Mouse (Mus musculus): ENCODE results near the gene Il1rapl2. TPM values are rescaled to one million over a fixed set of nuclear protein-coding genes. Genes with fewer than 3 reads are reported as not detected.

Gene Il1rapl2
- total and polyA plus RNA-seq, 3 experiments = not detected

DNA sequence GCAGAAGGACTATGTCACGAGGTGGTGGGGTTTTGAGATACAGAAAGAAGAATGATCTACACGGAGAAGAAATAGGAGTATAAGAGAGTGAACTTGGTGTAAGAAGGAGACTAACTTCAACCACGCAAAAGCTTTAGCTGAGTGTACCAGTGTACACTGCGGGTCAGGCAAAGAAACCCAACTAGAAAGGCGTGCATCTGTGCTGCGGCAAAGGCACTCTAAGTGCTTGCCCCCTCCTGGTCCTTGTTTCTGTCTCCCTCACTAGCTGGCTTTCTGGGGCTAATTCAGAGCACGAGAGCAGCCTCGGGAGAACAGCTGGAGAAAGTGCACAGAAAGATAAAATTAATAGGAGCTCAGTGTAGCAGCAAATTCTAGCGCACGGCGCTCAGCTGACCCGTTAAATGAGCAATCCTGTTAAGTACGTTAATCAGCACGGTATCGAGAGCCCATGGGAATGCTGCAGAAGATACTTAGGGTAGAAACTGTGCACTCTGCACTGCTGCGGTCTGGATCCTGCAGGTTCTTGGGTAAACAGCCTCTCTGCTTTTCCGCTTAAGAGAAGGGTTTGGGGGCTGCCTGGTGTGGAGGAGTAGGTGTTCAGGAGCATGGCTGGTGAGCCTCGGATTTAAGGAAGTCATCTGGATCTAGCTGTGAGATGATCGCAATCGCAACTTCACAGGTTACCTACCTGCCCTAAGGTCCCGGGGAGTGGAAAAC lies 778 bp upstream of the Il1rapl2 start:
- TF ChIP-seq ZNF384 (IDR thresholded peaks at IDR 0.05; ENCODE audit: low read depth, low read length) (no peak), TCF12 (IDR thresholded peaks at IDR 0.05; ENCODE audit: low read depth, low read length) (no peak), NRF1 (IDR thresholded peaks at IDR 0.05; ENCODE audit: low read depth, low read length) (no peak), E2F4 (IDR thresholded peaks at IDR 0.05; ENCODE audit: insufficient replicate concordance, low read depth, low read length) (no peak), PAX5 (IDR thresholded peaks at IDR 0.05; ENCODE audit: low read length) (no peak), RAD21 (IDR thresholded peaks at IDR 0.05; ENCODE audit: low read depth, low read length) (no peak), POLR2AphosphoS2 (IDR thresholded peaks at IDR 0.05; ENCODE audit: low read depth, low read length) (no peak), POLR2A (IDR thresholded peaks at IDR 0.05; ENCODE audit: low read depth, low read length) (no peak), USF1 (IDR thresholded peaks at IDR 0.05; ENCODE audit: low read depth, low read length) (no peak), BHLHE40 (IDR thresholded peaks at IDR 0.05; ENCODE audit: low read depth, low read length) (no peak), IRF4 (IDR thresholded peaks at IDR 0.05; ENCODE audit: low read depth, low read length) (no peak), CHD2 (IDR thresholded peaks at IDR 0.05; ENCODE audit: low read length) (no peak)

DNA sequence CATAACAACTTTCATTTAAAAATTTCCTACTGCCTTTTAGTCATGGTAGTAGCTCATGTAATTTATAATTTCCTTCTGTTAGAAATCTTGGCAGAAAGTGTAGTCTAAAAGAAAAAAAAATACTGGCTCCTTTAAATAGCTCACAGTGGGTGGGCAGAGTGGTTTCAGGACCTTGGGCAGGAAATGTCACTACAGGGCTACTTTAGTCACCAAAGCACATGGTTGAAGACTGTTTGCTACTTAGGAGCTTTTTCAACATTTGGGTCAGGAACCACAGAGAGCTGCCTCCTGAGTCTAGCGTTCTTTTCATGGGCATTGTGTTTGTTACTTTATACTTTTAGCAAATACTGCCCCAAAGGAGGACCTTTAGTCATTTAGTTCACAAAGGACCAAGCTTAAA lies 12.2 kb downstream of the Il1rapl2 start:
- H3K4me1 ChIP-seq (ENCODE audit: control insufficient read depth in 1 of 2, insufficient read depth in 2 of 2) = peaks cover 0 to 5% of the 10 kb centered on the region in 2 experiments; a peak in 1 of 4 replicates
- no peaks in the 10 kb centered on the region for H3K36me3 ChIP-seq (replicated peaks in 1 of 2; ENCODE audit: control insufficient read depth in 1 of 2, insufficient read depth in 1 of 2, low read length in 1 of 2)
- no peak for DNase-seq (ENCODE audit: extremely low read depth)
- no peak overlapping the region for H3K4me3 ChIP-seq (replicated peaks in 1 of 3; ENCODE audit: low read depth in 2 of 3, low read length in 2 of 3, poor library complexity in 1 of 3)
- in situ Hi-C loops (cut with MboI; ENCODE audit: low pct_ligation_motif_present, low pct_unique_long_range_greater_than_20kb, low sequenced_read_pairs) = no loop called here
- no peak overlapping the region for H3K4me2 ChIP-seq (ENCODE audit: insufficient read depth, low read depth, poor library complexity, severe bottlenecking)
- H3K27ac ChIP-seq (ENCODE audit: insufficient read depth, low read depth) = no peak overlapping the region
- no peaks in the 10 kb centered on the region for H3K27me3 ChIP-seq (replicated peaks)
- dilution Hi-C loops (cut with MboI; ENCODE audit: extremely low pct_ligation_motif_present, extremely low pct_unique_long_range_greater_than_20kb, low sequenced_read_pairs) = no loop called here
- no peak overlapping the region for H3K9ac ChIP-seq (ENCODE audit: insufficient read depth, low read depth)
- no peaks in the 10 kb centered on the region for H3K79me2 ChIP-seq (replicated peaks; ENCODE audit: control insufficient read depth, extremely low read depth, insufficient read depth, poor library complexity, severe bottlenecking)
- no peaks in the 10 kb centered on the region for H3K9me3 ChIP-seq (replicated peaks; ENCODE audit: low read length)
- no peak for TF ChIP-seq SIN3A (IDR thresholded peaks at IDR 0.05; ENCODE audit: low read length)
- TF ChIP-seq CHD1 (IDR thresholded peaks at IDR 0.05; ENCODE audit: low read depth, low read length) = no peak
- no peak for TF ChIP-seq MXI1 (IDR thresholded peaks at IDR 0.05; ENCODE audit: low read depth, low read length)
- TF ChIP-seq POLR2AphosphoS2 (IDR thresholded peaks at IDR 0.05; ENCODE audit: low read depth, low read length) = no peak
- TF ChIP-seq MAFK (IDR thresholded peaks at IDR 0.05; ENCODE audit: insufficient replicate concordance, low read length) = no peak
- no peak for TF ChIP-seq MAX (IDR thresholded peaks at IDR 0.05; ENCODE audit: low read length)

More for the DNA sequence above, 778 bp upstream of the Il1rapl2 start:
- no peaks in the 10 kb centered on the region for H3K36me3 ChIP-seq (replicated peaks in 1 of 2; ENCODE audit: control insufficient read depth in 1 of 2, insufficient read depth in 1 of 2, low read length in 1 of 2)
- no peaks in the 10 kb centered on the region for H3K27me3 ChIP-seq (replicated peaks)
- H3K79me2 ChIP-seq (replicated peaks; ENCODE audit: control insufficient read depth, extremely low read depth, insufficient read depth, poor library complexity, severe bottlenecking) = no peaks in the 10 kb centered on the region
- no peaks in the 10 kb centered on the region for H3K4me1 ChIP-seq (ENCODE audit: control insufficient read depth in 1 of 2, insufficient read depth in 2 of 2)
- in situ Hi-C loops (cut with MboI; ENCODE audit: low pct_ligation_motif_present, low pct_unique_long_range_greater_than_20kb, low sequenced_read_pairs) = no loop called here
- H3K9ac ChIP-seq (ENCODE audit: insufficient read depth, low read depth) = no peak overlapping the region
- no peak overlapping the region for H3K27ac ChIP-seq (ENCODE audit: insufficient read depth, low read depth)
- H3K4me3 ChIP-seq (replicated peaks in 1 of 3; ENCODE audit: low read depth in 2 of 3, low read length in 2 of 3, poor library complexity in 1 of 3) = no peak overlapping the region
- no peak overlapping the region for H3K4me2 ChIP-seq (ENCODE audit: insufficient read depth, low read depth, poor library complexity, severe bottlenecking)
- no peak for DNase-seq (ENCODE audit: extremely low read depth)
- H3K9me3 ChIP-seq (replicated peaks; ENCODE audit: low read length) = no peaks in the 10 kb centered on the region
- dilution Hi-C loops (cut with MboI; ENCODE audit: extremely low pct_ligation_motif_present, extremely low pct_unique_long_range_greater_than_20kb, low sequenced_read_pairs) = no loop called here

All from CH12.LX (cell line).